Mouse (Mus musculus): ENCODE measurements around the gene Sirt1. TPM values are rescaled to one million over a fixed set of nuclear protein-coding genes. Genes with fewer than 3 reads are reported as not detected.

Sirt1 gene
- polyA plus RNA-seq, 1 experiment from 2014 or later = 4.7 TPM

DNA sequence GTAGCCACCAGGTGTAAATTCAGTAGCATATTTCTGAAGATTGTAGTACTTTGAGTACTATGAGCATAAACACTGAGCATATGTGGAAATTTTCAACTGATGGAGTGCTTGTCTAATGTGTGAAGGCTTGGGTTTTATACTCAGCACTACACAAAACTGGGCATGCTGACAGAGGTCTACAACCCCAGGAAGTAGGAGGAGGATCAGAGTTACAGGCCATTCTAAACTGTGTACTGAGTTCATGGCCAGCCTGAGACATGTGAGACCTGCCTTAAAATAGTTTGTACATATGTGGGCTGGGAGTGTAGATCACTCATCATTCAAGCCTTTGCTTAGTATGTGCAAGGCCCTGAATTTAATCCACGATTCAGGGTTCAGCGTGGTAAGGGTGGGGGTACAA is 79.1 kb downstream of the Sirt1 start:
- no peak for ATAC-seq (ENCODE audit: low FRiP score)
- no peaks in the 10 kb centered on the region for H3K4me1 ChIP-seq
- H3K36me3 ChIP-seq = peaks cover 53% of the 10 kb centered on the region
- 99% methylated on average over 2 of the region's 2 CpGs for WGBS
- H3K4me2 ChIP-seq = no peak overlapping the region
- H3K9ac ChIP-seq (replicated peaks) = no peak overlapping the region
- no peaks in the 10 kb centered on the region for H3K9me3 ChIP-seq (replicated peaks)
- H3K27ac ChIP-seq (replicated peaks) = no peak overlapping the region
- no peaks in the 10 kb centered on the region for H3K27me3 ChIP-seq (replicated peaks)
- no peak overlapping the region for H3K4me3 ChIP-seq (replicated peaks)

DNA sequence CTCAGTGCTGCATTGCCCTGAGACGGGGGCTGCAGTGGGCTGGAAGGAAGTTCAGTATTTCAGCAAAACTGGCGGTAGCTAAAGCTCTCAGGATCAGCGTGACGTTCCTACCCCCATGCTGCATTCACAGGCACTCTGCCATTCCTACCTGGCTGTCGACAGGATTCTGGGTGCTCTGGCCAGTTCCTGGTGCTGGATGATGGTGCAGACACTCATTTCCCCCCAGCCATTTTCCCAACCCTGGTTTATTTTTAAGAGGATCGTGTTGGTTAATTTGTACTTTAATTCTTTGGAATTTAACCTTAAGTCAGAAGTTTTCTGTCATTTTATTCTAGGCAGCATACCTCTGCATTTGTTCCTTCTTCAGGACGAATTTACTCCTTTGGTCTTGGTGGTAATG is 98.7 kb downstream of the Sirt1 start:
- no peak overlapping the region for H3K4me3 ChIP-seq (replicated peaks)
- 87% methylated on average over 7 of the region's 7 CpGs for WGBS
- no peak overlapping the region for H3K27ac ChIP-seq (replicated peaks)
- H3K9me3 ChIP-seq (replicated peaks) = no peaks in the 10 kb centered on the region
- H3K27me3 ChIP-seq (replicated peaks) = no peaks in the 10 kb centered on the region
- H3K9ac ChIP-seq (replicated peaks) = no peak overlapping the region
- peaks cover 49% of the 10 kb centered on the region for H3K36me3 ChIP-seq
- no peak overlapping the region for H3K4me2 ChIP-seq
- H3K4me1 ChIP-seq = no peaks in the 10 kb centered on the region
- ATAC-seq (ENCODE audit: low FRiP score) = no peak

DNA sequence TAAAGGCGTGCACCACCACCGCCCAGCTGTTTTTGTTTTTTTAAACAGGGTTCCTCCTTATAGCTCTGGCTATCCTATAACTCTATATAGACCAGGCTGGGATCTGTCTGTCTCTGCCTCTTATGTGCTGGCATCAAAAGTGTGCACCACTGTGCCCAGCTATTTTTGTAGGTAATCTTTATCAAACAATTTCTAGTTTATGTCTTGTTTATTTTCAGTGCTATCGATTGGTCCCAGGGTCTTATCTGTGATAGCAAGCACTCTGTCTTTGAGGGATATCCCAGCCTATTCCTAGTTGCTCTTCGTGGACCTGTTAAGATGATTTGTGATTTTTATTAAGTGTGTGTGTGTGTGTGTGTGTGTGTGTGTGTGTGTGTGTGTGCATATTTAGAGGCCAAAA is 99.1 kb downstream of the Sirt1 start:
- Histone ChIP-seq H3K4me1 (no peaks in the 10 kb centered on the region), H3K9me3 (replicated peaks) (no peaks in the 10 kb centered on the region), H3K4me2 (no peak overlapping the region), H3K9ac (replicated peaks) (no peak overlapping the region), H3K27ac (replicated peaks) (no peak overlapping the region), H3K36me3 (peaks cover 50% of the 10 kb centered on the region), H3K4me3 (replicated peaks) (no peak overlapping the region), H3K27me3 (replicated peaks) (no peaks in the 10 kb centered on the region)
- 93% methylated on average over 4 of the region's 4 CpGs for WGBS
- ATAC-seq (ENCODE audit: low FRiP score) = no peak

DNA sequence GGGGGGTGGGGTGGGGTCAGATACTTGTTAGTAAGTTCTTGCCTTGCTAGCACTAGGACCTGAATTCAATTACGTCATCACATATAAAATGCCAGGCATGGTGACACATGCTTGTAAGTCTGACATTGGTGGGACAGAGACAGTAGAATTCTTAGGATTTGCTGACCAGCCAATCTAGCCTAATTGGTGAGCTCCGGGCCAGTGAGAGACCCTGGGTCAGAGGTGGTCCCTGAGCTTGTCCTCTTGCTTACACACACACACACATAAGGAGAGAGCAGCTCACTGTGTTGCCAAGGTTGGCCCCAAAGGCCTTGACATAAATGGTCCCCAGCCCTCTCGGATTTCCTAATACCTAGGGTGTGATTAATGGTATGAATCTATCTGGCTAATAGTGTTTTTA is 101.7 kb downstream of the Sirt1 start:
- Histone ChIP-seq H3K36me3 (peaks cover 43% of the 10 kb centered on the region), H3K4me3 (replicated peaks) (no peak overlapping the region), H3K4me1 (no peaks in the 10 kb centered on the region), H3K4me2 (no peak overlapping the region), H3K9me3 (replicated peaks) (no peaks in the 10 kb centered on the region), H3K9ac (replicated peaks) (no peak overlapping the region), H3K27me3 (replicated peaks) (no peaks in the 10 kb centered on the region), H3K27ac (replicated peaks) (no peak overlapping the region)
- WGBS = 97% methylated on average over 3 of the region's 3 CpGs
- ATAC-seq (ENCODE audit: low FRiP score) = no peak

DNA sequence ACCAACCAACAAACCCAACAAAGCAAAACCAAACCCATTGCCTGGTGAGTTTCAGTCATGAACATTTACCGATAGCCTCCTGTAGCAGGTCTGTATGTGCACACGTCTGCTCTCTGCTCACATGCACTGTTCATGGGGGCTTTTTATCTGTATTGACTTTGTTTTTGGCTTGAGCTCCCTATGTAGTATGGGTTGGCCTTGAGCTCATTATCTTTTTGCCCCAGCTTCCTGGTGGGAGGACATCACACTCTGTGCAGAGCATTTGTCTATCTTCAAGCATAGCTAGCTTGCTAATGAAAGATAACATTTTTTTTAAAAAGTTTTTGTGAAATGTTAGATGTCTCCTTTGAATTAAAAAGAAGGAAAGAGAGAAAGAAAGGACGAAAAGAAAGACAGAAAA is 104.5 kb downstream of the Sirt1 start:
- no peaks in the 10 kb centered on the region for H3K27me3 ChIP-seq (replicated peaks)
- no peak overlapping the region for H3K4me2 ChIP-seq
- no peak overlapping the region for H3K4me3 ChIP-seq (replicated peaks)
- no peak overlapping the region for H3K27ac ChIP-seq (replicated peaks)
- H3K9ac ChIP-seq (replicated peaks) = no peak overlapping the region
- H3K4me1 ChIP-seq = no peaks in the 10 kb centered on the region
- no peaks in the 10 kb centered on the region for H3K9me3 ChIP-seq (replicated peaks)
- no peak for ATAC-seq (ENCODE audit: low FRiP score)
- peaks cover 39% of the 10 kb centered on the region for H3K36me3 ChIP-seq
- WGBS = 97% methylated on average over 3 of the region's 3 CpGs

DNA sequence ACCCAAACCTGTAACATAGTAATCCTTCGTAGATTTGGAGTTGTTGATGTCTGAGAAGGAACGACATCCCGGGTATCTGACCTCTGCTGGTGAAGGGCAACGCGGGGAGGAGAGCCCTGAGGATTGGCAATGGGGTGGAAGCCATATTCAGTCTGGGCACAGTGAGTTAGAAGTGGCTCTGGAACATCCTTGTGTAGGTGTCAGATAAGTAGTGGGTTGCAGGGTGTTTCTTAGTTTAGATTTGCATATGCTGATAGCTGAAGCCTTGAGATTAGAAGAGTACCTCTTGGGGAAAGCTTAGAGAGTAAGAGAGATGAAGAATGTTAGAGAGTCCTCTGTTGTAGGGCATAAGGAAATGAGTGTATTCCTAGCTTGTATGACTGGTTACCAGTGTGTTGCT is 108.6 kb downstream of the Sirt1 start:
- Histone ChIP-seq H3K27me3 (replicated peaks) (no peaks in the 10 kb centered on the region), H3K9ac (replicated peaks) (no peak overlapping the region), H3K27ac (replicated peaks) (no peak overlapping the region), H3K4me2 (no peak overlapping the region), H3K4me1 (no peaks in the 10 kb centered on the region), H3K4me3 (replicated peaks) (no peak overlapping the region), H3K9me3 (replicated peaks) (no peaks in the 10 kb centered on the region), H3K36me3 (peaks cover 35% of the 10 kb centered on the region)
- 95% methylated on average over 5 of the region's 5 CpGs for WGBS
- no peak for ATAC-seq (ENCODE audit: low FRiP score)

DNA sequence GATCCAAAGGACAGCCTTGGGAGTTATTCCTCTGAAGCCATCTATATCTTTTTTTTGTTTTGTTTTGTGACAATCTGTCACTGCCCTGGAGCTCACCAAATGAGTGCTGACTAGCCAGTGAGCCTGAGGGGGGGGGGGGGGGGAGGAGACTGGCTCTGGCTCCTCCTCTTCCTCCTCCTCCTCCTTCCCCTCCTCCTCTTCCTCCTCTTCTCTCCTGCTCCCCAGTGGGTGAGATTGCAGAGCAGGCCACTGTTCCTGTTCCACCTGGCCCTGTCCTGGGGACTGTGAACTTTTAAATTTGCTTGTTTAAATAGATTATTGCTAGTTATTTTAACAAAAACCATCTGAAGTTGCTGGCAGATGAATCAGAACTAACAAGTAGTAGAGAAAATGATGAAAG is 109.1 kb downstream of the Sirt1 start:
- no peak for ATAC-seq (ENCODE audit: low FRiP score)
- no peaks in the 10 kb centered on the region for H3K9me3 ChIP-seq (replicated peaks)
- no peak overlapping the region for H3K27ac ChIP-seq (replicated peaks)
- H3K4me3 ChIP-seq (replicated peaks) = no peak overlapping the region
- peaks cover 30% of the 10 kb centered on the region for H3K36me3 ChIP-seq
- no peaks in the 10 kb centered on the region for H3K27me3 ChIP-seq (replicated peaks)
- no peak overlapping the region for H3K9ac ChIP-seq (replicated peaks)
- H3K4me2 ChIP-seq = no peak overlapping the region
- H3K4me1 ChIP-seq = no peaks in the 10 kb centered on the region

Other genes starting within 250 kb of the Sirt1 start
- gene Mypn, start 177.8 kb downstream of the Sirt1 start, polyA plus RNA-seq (2015; fragmentation: Nextera tagmentation; extraction: Ambion mirVana) = 1.1 and 1.8 TPM in 2 replicates
- gene Herc4, start 137.9 kb downstream of the Sirt1 start, polyA plus RNA-seq (2015; fragmentation: Nextera tagmentation; extraction: Ambion mirVana) = 23.7 and 27.0 TPM in 2 replicates
- gene Dnajc12, start 739 bp upstream of the Sirt1 start, polyA plus RNA-seq (2015; fragmentation: Nextera tagmentation; extraction: Ambion mirVana) = 25.4 and 27.5 TPM in 2 replicates
- gene Gm7075, start 40.1 kb upstream of the Sirt1 start, polyA plus RNA-seq (2015; fragmentation: Nextera tagmentation; extraction: Ambion mirVana) = not detected in 2 replicates
- gene Ctnna3, start 48.4 kb upstream of the Sirt1 start, polyA plus RNA-seq (2015; fragmentation: Nextera tagmentation; extraction: Ambion mirVana) = 7.9 and 9.5 TPM in 2 replicates

Measured in neural tube, embryonic 15.5 days (tissue).